Mouse (Mus musculus): ENCODE results near the gene Map4k5.

GRCm38 (mm10) chr12:69788380-69788779, 104.6 kb downstream of the Map4k5 start:
- TF ChIP-seq FLI1 (IDR thresholded peaks at IDR 0.05; ENCODE audit: low read length) (no peak), GATA1 (IDR thresholded peaks at IDR 0.05; ENCODE audit: borderline replicate concordance, low read length) (no peak)

Measured in megakaryocyte, embryonic 14.5 days (primary cell).